Mouse (Mus musculus): Measurements from ENCODE around the gene Fes. TPM values are rescaled to one million over a fixed set of nuclear protein-coding genes. Genes with fewer than 3 reads are reported as not detected.

Gene Fes
- polyA plus RNA-seq, 1 experiment from 2014 or later: 4.0 TPM

- ATAC-seq: no peak
- H3K4me1 ChIP-seq: peaks cover 35% of the 10 kb centered on the region
- no peak overlapping the region for H3K9ac ChIP-seq
- H3K4me3 ChIP-seq: no peak overlapping the region
- peaks cover 54% of the 10 kb centered on the region for H3K36me3 ChIP-seq (ENCODE audit: poor library complexity, severe bottlenecking)
- no peaks in the 10 kb centered on the region for H3K27me3 ChIP-seq
- no peak overlapping the region for H3K4me2 ChIP-seq
- no peak overlapping the region for H3K27ac ChIP-seq
- WGBS: 95% methylated on average over 3 of the region's 3 CpGs
- no peaks in the 10 kb centered on the region for H3K9me3 ChIP-seq (replicated peaks)
Measured at GRCm38 (mm10) chr7:80336932-80337331, 50.8 kb downstream of the Fes start.

- peaks cover 75% of the 10 kb centered on the region for H3K36me3 ChIP-seq (ENCODE audit: poor library complexity, severe bottlenecking)
- no peak overlapping the region for H3K27ac ChIP-seq
- no peak overlapping the region for H3K9ac ChIP-seq
- peaks cover 20% of the 10 kb centered on the region for H3K4me1 ChIP-seq
- 93% methylated on average over 4 of the region's 4 CpGs for WGBS
- H3K4me2 ChIP-seq: no peak overlapping the region
- H3K4me3 ChIP-seq: no peak overlapping the region
- no peak for ATAC-seq
- H3K9me3 ChIP-seq (replicated peaks): no peaks in the 10 kb centered on the region
- no peaks in the 10 kb centered on the region for H3K27me3 ChIP-seq
Measured at GRCm38 (mm10) chr7:80334848-80335247, 52.9 kb downstream of the Fes start.

- no peak for ATAC-seq
- no peak overlapping the region for H3K4me3 ChIP-seq
- H3K9ac ChIP-seq: no peak overlapping the region
- no peak overlapping the region for H3K4me2 ChIP-seq
- peaks cover 100% of the 10 kb centered on the region for H3K36me3 ChIP-seq (ENCODE audit: poor library complexity, severe bottlenecking)
- no peaks in the 10 kb centered on the region for H3K4me1 ChIP-seq
- no peak overlapping the region for H3K27ac ChIP-seq
- H3K9me3 ChIP-seq (replicated peaks): no peaks in the 10 kb centered on the region
- WGBS: 97% methylated on average over 19 of the region's 19 CpGs
- no peaks in the 10 kb centered on the region for H3K27me3 ChIP-seq
Measured at GRCm38 (mm10) chr7:80331433-80331832, 56.3 kb downstream of the Fes start.

- ATAC-seq: no peak
- no peak overlapping the region for H3K4me3 ChIP-seq
- no peak overlapping the region for H3K9ac ChIP-seq
- H3K36me3 ChIP-seq (ENCODE audit: poor library complexity, severe bottlenecking): peaks cover 100% of the 10 kb centered on the region
- 93% methylated on average over 8 of the region's 8 CpGs for WGBS
- no peak overlapping the region for H3K4me2 ChIP-seq
- H3K27me3 ChIP-seq: no peaks in the 10 kb centered on the region
- no peaks in the 10 kb centered on the region for H3K9me3 ChIP-seq (replicated peaks)
- H3K4me1 ChIP-seq: 0 out of 2 replicates have a peak, but pooled peaks cover under 1% of the 10 kb centered on the region
- H3K27ac ChIP-seq: no peak overlapping the region
Measured at GRCm38 (mm10) chr7:80330278-80330677, 57.5 kb downstream of the Fes start.

Other genes starting within 250 kb of the Fes start
- gene Sema4b, start 201.1 kb downstream of the Fes start, polyA plus RNA-seq (2015; fragmentation: Nextera tagmentation; extraction: Ambion mirVana): 20.7 and 22.3 TPM in 2 replicates
- 34.4 and 37.8 TPM in 2 replicates for gene Cib1, start 155.1 kb downstream of the Fes start, polyA plus RNA-seq (2015; fragmentation: Nextera tagmentation; extraction: Ambion mirVana)
- 3.3 and 3.8 TPM in 2 replicates for gene Gdpgp1, start 155.1 kb downstream of the Fes start, polyA plus RNA-seq (2015; fragmentation: Nextera tagmentation; extraction: Ambion mirVana)
- gene Ttll13, start 141.6 kb downstream of the Fes start, polyA plus RNA-seq (2015; fragmentation: Nextera tagmentation; extraction: Ambion mirVana): 0.97 and 1.8 TPM in 2 replicates
- gene Ngrn, start 126.7 kb downstream of the Fes start, polyA plus RNA-seq (2015; fragmentation: Nextera tagmentation; extraction: Ambion mirVana): 56.3 and 57.7 TPM in 2 replicates
- 14.1 and 17.2 TPM in 2 replicates for gene Vps33b, start 118.3 kb downstream of the Fes start, polyA plus RNA-seq (2015; fragmentation: Nextera tagmentation; extraction: Ambion mirVana)
- gene Prc1, start 93.5 kb downstream of the Fes start, polyA plus RNA-seq (2015; fragmentation: Nextera tagmentation; extraction: Ambion mirVana): 166 and 178 TPM in 2 replicates
- 16.2 and 18.7 TPM in 2 replicates for gene Rccd1, start 63.5 kb downstream of the Fes start, polyA plus RNA-seq (2015; fragmentation: Nextera tagmentation; extraction: Ambion mirVana)
- 40.8 and 46.2 TPM in 2 replicates for gene Unc45a, start 46.9 kb downstream of the Fes start, polyA plus RNA-seq (2015; fragmentation: Nextera tagmentation; extraction: Ambion mirVana)
- gene Hddc3, start 44.8 kb downstream of the Fes start, polyA plus RNA-seq (2015; fragmentation: Nextera tagmentation; extraction: Ambion mirVana): 22.3 and 23.9 TPM in 2 replicates
- 15.5 and 16.8 TPM in 2 replicates for gene Man2a2, start 16.6 kb downstream of the Fes start, polyA plus RNA-seq (2015; fragmentation: Nextera tagmentation; extraction: Ambion mirVana)
- gene Furin, start 17.5 kb upstream of the Fes start, polyA plus RNA-seq (2015; fragmentation: Nextera tagmentation; extraction: Ambion mirVana): 3.0 and 3.4 TPM in 2 replicates
- gene Blm, start 147.2 kb upstream of the Fes start, polyA plus RNA-seq (2015; fragmentation: Nextera tagmentation; extraction: Ambion mirVana): 23.7 and 26.6 TPM in 2 replicates

Measured in forebrain, embryonic 13.5 days (tissue).